Mouse (Mus musculus) left cerebral cortex, adult 11 months (tissue): ENCODE measurements around the gene Zfp335.

Experiments
- DNase-seq: peaks from one replicate; pipeline ENCODE4 v3.0.0; 2022; ENCODE audit warnings: low spot score

The Zfp335 gene

DNA sequence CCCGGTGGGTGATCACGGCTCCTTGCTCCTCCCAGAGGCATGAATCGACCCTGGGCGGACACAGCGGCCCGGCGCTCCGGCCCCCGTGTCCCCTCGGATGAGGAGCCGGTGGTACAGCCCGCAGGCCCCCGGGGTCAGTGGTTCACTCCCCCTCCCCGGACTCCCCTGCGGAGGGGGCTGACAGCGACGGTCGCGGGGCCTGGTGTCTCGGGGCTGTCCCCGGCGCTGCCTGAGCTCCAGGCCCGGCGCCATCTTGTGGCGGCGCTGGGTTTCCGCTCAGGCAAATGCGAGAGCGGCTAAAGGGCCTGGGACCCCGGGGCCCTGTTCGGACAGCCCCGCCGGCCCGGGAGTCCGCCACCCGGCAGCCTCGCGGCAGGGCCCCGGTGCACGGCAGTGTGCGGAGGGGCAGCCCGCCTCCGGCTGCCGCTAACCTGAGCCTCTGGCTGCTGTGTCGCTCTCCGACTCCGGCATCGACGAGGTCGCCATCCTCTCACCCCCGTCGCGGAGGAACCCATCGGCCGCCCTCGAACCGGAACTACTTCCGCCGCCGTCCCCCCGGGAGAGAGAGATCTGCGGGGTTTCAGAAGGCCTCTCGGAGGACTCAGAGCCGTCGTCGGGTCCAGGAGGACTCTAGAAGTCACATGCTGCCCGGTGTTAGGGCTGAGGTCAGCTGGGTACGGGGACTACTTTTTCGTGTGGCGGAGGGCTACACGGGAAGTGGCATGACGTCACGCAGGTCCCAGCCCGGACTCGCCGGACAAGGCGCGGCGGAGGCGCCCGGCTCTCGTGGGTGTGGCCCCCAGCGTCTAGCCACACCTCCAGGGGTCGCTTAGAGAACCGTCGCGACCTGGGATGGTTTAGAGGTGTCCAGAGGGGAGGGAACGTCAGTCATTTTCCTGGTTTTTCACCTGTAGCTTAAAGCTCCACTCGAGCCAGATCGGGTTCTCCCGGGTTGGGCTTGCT, at the start of gene Zfp335:
TSS of gene Zfp335 (minus strand) at position 672 of the 963 bp plus-strand sequence.
- DNase-seq, result peak; percentile 89

GRCm38 (mm10) chr2:164960716-164961441, 49.3 kb upstream of the Zfp335 start, which contains the start of gene Slc12a5:
TSS of gene Slc12a5 (plus strand) at chr2:164960802.
- no peak for DNase-seq

DNA sequence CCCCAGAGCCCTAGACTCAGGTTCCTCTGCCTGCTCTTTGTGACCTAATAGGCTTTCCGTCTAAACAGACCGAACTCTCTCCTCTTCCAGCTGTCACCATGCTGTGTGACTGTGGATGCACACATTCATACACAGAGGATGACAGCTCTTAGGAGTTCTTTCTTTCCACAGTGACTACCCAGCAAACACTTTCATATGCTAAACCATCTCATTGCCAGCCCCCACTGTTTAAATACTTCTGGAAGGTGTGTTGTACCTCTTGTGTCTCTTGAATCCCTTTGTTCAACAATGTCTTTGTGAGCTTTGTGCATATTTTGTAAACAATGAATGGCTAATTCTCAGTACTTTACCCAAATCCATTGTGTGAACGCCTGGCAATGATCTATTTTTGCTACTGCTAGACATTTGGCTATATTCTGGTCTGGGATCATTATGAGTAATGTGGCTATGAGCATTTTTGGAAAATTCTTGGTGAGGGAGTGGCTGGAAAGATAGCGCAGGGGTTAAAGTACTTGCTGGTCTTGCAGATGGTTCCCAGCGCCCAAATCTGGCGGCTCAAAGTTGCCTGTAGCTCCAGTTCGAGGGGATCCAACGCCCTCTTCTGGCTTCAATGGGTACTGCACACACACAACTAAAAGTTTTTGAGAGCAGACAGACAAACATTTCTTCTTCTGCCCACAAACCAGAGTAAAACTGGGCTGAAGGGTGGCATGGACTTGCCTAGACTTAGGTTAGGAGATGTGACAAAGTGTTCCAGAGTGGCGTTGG, 46.2 kb upstream of the Zfp335 start:
- no peak for DNase-seq

DNA sequence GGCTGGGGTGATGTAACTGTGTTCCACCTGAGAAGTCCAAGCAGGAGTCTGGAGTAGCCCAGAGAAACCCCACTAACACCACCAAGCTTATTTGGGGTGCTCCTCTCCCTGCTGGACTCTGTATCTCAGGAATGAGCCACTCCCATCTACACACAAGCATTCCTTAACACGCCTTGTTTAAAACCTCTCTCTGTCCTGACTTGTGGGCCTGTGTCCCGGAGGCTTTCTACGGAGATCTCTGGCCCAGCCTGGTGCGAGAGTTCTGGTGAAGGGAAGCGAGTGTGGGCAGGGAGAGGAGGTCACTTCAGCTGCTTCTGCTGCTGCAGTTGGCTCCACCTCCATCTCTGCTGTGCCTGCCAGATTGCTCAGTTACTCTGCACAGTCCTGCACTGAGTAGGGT, 44.6 kb upstream of the Zfp335 start:
- DNase-seq, result no peak

- DNase-seq, result no peak
Observed at GRCm38 (mm10) chr2:164955725-164956124, 44.2 kb upstream of the Zfp335 start.

- no peak for DNase-seq
Observed at GRCm38 (mm10) chr2:164953224-164953623, 41.7 kb upstream of the Zfp335 start.

DNA sequence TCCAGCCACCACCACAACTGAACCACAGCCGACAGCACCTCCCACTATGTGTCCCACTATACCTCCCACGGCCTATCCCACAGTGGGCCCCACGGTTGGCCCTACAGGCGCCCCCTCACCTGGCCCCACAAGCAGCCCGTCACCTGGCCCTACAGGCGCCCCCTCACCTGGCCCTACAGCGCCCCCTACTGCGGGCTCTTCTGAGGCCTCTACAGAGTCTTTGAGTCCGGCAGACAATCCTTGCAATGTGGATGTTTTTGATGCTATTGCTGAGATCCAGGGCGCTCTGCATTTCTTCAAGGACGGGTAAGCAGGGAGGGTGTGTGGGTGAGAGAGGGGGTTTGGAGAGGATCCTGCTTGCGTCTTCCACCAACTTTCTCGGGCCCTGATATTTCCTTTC, 40.9 kb upstream of the Zfp335 start:
- no peak for DNase-seq

- no peak for DNase-seq
Observed at GRCm38 (mm10) chr2:164951745-164952144, 40.2 kb upstream of the Zfp335 start.

DNA sequence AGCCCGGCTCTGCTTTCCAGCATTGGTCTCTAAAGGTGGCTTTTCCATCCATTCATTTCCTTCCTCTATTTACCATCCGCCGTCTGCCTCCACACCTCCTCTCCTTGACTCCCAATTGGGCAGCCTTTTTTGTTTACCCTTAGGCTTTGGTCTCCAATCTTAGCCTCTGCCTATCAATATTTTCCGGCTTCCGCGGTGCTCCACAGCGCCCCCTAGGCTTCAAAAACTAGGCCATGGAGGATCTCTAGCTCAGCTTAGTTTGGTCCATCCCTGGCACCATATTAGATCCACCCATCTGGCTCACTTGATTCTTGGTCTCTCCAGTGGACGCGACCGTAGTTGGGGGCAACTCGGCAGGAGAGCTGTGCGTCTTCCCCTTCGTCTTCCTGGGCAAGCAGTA, 38.9 kb upstream of the Zfp335 start:
- no peak for DNase-seq

GRCm38 (mm10) chr2:164948962-164949361, 37.4 kb upstream of the Zfp335 start:
- DNase-seq, result no peak

GRCm38 (mm10) chr2:164947930-164948329, 36.4 kb upstream of the Zfp335 start:
- DNase-seq, result no peak

DNA sequence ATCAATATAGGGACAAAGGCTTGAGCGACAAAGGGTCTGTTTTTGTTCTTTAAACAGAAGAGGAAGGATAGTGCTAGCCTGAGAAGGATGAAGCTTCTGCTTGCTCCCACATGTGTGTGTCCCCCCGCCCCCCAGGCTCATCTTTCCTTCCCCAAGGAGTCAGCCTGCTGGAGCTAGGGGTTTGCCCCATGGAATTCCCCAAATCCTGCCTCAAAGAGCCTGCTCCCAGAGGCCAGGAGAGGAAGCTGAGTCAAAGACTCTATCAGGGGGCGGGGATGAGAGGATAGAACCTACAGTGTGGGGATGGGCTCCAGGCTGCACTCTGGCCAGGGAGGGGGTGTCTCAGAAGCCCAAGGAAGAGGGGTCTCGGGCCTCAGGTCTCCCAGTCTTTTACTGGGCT, 35.9 kb upstream of the Zfp335 start:
- no peak for DNase-seq

GRCm38 (mm10) chr2:164942692-164943290, 31.2 kb upstream of the Zfp335 start:
- no peak for DNase-seq

DNA sequence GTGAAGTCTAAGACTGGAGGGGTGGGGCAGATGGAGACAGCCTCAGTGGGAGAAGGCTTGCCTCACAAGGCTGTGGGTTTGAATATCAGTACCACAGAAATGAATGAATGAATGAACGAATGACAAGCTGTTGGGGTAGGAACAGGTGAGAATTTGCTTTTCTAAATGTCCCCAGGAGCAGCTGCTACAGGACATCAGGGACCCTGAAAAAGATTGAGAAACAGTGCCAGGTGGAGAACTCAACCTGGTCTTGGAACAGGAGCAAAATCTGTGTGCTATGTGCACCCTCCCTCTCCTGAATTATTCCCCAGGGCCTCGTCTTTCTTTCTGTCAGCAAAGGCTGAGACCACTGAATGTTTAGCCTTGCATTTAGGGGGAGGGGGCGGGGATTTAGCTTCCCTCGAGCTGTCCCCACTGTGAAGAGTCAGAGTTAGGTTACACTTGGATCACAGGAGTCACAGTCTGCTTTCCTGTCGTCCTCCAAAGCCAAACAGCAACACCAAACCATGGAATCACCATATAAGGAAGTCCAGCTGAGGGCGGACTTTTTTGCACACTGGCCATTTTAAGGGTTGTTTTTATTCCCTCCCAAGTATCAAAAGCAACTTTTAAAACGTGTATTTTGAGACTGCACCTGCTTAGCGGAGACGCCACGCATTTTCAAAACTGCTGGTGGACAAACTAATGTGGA, 28.7 kb upstream of the Zfp335 start, which contains the start of gene Mmp9:
TSS of gene Mmp9 (plus strand) at position 641 of the 691 bp plus-strand sequence.
- DNase-seq, result no peak

DNA sequence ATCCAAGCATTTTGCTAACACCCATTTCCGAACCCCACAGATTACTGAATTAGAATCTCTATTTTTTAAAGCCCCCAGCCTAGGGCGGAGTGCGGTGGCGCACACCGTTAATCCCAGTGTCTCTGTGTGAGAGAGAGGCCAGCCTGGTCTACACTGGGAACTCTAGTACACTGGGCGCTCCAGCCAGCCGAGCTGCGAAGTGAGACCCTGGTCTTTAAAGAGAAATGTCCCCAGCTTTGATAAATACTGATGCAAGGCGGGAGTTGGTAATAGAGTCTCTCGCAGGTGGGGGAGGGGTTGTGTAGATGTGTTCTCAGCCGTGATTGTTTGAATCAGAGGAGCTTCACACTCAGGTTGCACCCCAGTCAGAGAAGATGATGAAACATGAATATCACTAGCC, 27.5 kb upstream of the Zfp335 start:
- DNase-seq, result no peak

DNA sequence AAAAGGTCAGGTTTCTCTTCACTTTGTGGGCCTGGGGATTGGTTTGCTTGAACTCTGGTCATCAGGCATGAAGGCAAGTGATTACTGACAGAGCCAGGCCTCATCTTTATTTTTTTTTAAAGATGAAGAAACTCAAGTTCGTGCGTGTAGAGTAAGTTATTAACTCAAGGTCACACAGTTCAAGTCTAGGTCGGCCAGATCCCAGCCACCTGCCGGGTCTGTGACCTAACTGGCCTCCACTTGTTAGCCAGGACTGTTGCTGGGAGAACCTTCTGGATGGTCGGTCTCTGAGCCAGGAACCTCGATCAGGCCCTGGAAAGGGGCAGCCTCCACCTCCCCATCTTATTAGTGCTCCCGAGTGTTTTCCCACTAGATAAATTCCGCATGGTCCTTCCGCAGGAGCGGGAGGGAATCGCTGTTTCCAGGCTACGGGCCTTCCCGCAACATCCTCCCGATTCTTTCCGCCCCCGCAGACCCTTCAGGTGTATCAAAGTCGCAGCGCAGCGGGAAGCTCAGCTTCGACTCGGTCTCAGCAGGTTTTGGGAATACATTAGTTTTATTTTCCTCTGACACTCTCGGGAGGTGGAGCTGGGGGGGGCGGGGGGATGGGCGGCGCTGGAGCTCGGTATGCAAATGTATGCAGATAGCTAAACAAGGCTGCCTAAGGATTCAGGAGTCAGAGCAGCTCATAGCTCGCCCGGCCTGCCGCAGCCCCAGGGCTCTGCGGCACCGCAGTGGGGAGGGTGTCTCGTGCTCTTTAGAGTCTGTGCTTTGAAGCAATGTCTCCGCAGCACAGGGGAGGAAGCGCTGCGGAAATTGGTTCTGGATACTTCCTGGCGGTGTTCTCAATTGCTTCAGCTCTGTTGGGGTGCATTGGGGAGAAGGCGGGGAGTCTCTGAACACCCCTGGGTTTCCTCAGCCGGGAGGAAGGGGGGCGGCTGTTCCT, 26.9 kb upstream of the Zfp335 start:
- peak; percentile 66 for DNase-seq

- no peak for DNase-seq
Observed at GRCm38 (mm10) chr2:164935991-164936390, 24.4 kb upstream of the Zfp335 start.

DNA sequence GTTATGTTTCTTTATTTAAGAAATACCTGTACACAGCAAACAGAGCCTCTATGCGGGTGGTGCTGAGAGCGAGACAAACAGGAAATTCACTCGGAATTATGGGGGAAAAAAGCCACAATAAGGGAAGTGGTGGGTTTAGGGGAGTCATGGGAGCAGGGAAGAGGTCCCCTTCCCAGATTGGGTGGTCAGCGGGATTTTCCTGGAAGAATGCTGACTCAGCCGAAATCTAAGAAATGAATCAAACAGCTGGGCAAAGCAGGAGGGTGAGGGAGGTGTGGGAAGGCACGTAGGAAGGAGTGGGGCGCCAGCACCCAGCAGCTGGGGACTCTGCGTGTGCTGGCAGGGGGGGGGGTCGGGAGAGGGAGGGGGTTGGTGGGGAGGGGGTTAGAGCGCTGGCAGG, 22.0 kb upstream of the Zfp335 start:
- no peak for DNase-seq

DNA sequence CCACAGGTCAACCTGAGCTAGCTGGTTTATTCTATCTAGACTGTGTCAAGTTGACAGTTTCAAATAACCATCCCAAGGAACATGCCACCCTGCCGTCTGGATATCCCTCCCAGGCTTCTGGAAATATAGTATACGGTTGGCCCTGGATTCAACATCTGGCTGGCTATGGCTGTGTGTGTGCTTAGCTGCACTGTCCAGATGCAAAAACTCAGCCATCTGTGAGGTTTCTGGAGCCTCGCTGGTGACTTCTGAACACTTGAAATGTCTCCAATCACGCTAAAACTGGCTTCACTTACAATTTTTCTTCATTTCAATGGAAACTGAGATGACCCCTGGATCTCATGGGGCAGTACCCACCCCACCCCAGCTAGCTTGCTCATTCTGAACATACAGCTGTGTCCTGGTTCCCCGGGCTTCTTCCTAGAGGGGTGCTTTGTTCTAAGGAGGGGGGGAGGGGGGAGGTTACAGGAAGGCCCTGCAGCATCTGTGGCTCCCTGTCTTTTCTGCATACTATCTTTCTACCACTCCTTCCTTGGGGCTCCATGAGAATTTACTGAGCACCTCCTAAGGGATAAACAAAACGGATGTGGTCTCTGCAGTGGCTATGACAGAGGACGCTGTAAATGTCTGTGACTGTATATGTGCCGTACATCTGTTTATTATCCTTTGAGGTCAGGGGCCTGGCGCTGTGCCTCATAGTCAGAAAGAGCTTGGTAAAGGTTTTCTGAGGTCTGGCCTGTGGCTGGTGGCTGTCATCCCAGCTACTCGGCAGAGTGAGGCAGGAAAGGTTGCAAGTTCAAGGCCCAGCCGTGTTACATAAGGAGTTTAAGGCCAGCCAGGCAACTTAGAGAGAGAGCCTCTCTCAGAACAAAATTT, 19.4 kb upstream of the Zfp335 start:
- no peak for DNase-seq
